Mouse (Mus musculus) small intestine, adult 2 months (tissue): ENCODE measurements around the gene Cldn2.

ENCODE experiments used
- CTCF ChIP-seq: fragments of 200-500 bp; IDR thresholded peaks from 2 replicates; pipeline ENCODE4 v1.5.1; 2012; ENCODE audit warnings: low read depth, mild to moderate bottlenecking, control low read depth, inconsistent platforms, low read length, moderate library complexity, mixed read lengths; ENCODE audit not compliant: insufficient replicate concordance, insufficient read length; ENCODE audit errors: extremely low read depth
- POLR2A ChIP-seq: fragments of 200-500 bp; IDR thresholded peaks from 2 replicates; pipeline ENCODE4 v1.6.1; 2012; ENCODE audit warnings: low read depth, mild to moderate bottlenecking, control low read depth, inconsistent platforms, low read length, moderate library complexity

DNA sequence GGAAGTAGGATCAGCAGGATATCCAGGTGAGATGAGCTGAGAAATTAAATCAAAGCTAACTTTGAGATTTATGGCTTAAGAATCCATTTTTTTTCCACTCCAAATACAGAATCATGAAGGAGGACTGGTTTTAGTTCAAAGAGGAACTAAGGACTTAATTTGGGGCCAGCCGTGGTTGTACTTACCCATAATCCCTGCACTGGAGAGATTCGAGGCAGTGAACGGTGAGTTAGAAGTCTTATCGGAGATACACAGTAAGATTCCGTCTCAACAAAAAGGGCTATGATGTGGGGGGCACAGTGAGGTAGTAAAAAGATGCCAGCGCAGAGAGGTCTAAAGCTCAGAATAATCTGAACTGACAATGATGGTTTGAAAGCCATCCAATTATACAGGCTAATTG lies 4.6 kb upstream of the Cldn2 start:
- TF ChIP-seq POLR2A (no peak), CTCF (no peak)
